Mouse (Mus musculus) embryonic facial prominence, embryonic 11.5 days (tissue): ENCODE measurements at regions not wholly inside any gene's neighbourhood (a gene's known extent, or its start where the extent isn't known, plus 50 kb on each side); places are given as distances from the start of the nearest gene placed in this dataset.

Experiments
- ATAC-seq: fragments of 200-750 bp; cut with Nextera tagmentation; replicated peaks from 2 replicates; pipeline ENCODE4 v1.8.0; 2017; ENCODE audit warnings: low read depth; ENCODE audit not compliant: insufficient number of reproducible peaks, low FRiP score, low TSS enrichment
- DNase-seq: peaks from one replicate; pipeline ENCODE4 v3.0.0-alpha.2; 2015; ENCODE audit warnings: low spot score
- H3K27ac ChIP-seq: fragments of 300-500 bp; sonication (generic); replicated peaks from 2 replicates; pipeline ENCODE4 v1.5.1; 2014; ENCODE audit warnings: mild to moderate bottlenecking, low read depth, low read length, control low read depth
- H3K27me3 ChIP-seq: fragments of 300-500 bp; sonication (generic); 2 replicates; pipeline ENCODE4 v1.6.1; 2014; ENCODE audit warnings: mild to moderate bottlenecking, low read length, moderate library complexity, mixed read lengths; ENCODE audit not compliant: control insufficient read depth, insufficient read depth
- H3K36me3 ChIP-seq: fragments of 300-500 bp; sonication (generic); replicated peaks from 2 replicates; pipeline ENCODE4 v1.6.1; 2014; ENCODE audit warnings: low read depth, mild to moderate bottlenecking, low read length, moderate library complexity, mixed read lengths; ENCODE audit not compliant: control insufficient read depth, insufficient read depth
- H3K4me1 ChIP-seq: fragments of 300-500 bp; sonication (generic); 2 replicates; pipeline ENCODE4 v1.6.1; 2014; ENCODE audit warnings: low read length, mixed read lengths; ENCODE audit not compliant: control insufficient read depth, insufficient read depth
- H3K4me2 ChIP-seq: fragments of 300-500 bp; sonication (generic); 2 replicates; pipeline ENCODE4 v1.6.1; 2014; ENCODE audit warnings: low read depth, mild to moderate bottlenecking, control low read depth, low read length, moderate library complexity
- H3K4me3 ChIP-seq: fragments of 300-500 bp; sonication (generic); 2 replicates; pipeline ENCODE4 v1.5.1; 2014; ENCODE audit warnings: low read depth, low read length, control low read depth
- H3K9ac ChIP-seq: fragments of 300-500 bp; sonication (generic); replicated peaks from 2 replicates; pipeline ENCODE4 v1.6.1; 2014; ENCODE audit warnings: mild to moderate bottlenecking, control low read depth, low read length
- H3K9me3 ChIP-seq: fragments of 300-500 bp; sonication (generic); replicated peaks from 2 replicates; pipeline ENCODE4 v1.6.1; 2016; ENCODE audit warnings: mild to moderate bottlenecking, low read length, inconsistent platforms, mixed read lengths; ENCODE audit not compliant: control insufficient read depth
- WGBS: fragments of 180-500 bp; shearing (Covaris S2); extraction: QIAGEN DNeasy Blood & Tissue Kit; methylation state at CpG from one replicate; pipeline ENCODE4 v1.1.7; 2014; 5-methylcytosine and 5-hydroxymethylcytosine counted together

DNA sequence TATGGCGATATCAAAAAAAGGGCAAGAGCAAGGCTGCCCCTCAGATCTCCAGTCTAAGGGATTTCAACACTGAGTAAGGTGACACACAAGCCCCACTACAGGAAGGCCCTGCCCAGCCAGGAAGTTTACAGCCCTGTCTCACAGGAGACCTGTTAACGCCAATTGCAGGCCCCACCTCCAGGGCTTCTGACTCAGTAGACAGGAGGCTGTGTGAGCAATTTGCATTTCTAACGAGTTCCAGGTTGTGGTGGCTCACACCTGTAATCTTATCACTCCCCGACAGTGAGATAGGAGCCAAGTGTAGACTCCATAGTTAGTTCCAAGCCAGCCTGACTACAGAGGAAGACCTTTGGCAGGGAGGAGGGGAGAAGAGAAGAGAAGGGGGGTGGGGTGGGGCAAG is 500.4 kb upstream of the Gm765 start:
- H3K9me3 ChIP-seq = no peaks in the 10 kb centered on the region
- H3K36me3 ChIP-seq = no peaks in the 10 kb centered on the region
- H3K4me3 ChIP-seq = no peak overlapping the region
- H3K27me3 ChIP-seq = no peaks in the 10 kb centered on the region
- no peak overlapping the region for H3K9ac ChIP-seq
- ATAC-seq (no peak), DNase-seq (no peak)
- WGBS = 53% methylated on average over 4 of the region's 4 CpGs
- no peaks in the 10 kb centered on the region for H3K4me1 ChIP-seq
- H3K4me2 ChIP-seq = no peak overlapping the region
- no peak overlapping the region for H3K27ac ChIP-seq

DNA sequence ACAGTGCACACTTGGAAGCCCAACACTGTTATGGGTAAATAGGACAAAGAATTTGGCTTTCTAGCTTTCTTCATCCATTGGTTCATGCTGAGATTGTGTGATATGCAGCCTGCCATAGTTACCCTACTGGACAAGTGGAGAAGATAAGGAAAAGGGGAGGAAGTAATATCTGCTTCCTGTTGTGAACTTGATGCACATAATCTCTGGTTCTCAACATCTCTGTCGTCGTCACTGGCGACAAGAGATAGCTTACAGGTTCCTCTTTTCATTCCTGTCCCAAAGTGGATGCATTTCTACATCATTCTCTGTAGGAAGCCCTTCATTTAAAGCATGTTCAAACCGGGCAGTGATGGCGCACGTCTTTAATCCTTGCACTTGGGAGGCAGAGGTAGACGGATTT is 491.4 kb upstream of the Gm765 start:
- no peaks in the 10 kb centered on the region for H3K9me3 ChIP-seq
- no peak overlapping the region for H3K9ac ChIP-seq
- H3K27me3 ChIP-seq = no peaks in the 10 kb centered on the region
- DNase-seq (no peak), ATAC-seq (no peak)
- no peak overlapping the region for H3K4me2 ChIP-seq
- H3K4me1 ChIP-seq = no peaks in the 10 kb centered on the region
- H3K36me3 ChIP-seq = no peaks in the 10 kb centered on the region
- H3K4me3 ChIP-seq = no peak overlapping the region
- H3K27ac ChIP-seq = no peak overlapping the region
- 91% methylated on average over 7 of the region's 7 CpGs for WGBS

DNA sequence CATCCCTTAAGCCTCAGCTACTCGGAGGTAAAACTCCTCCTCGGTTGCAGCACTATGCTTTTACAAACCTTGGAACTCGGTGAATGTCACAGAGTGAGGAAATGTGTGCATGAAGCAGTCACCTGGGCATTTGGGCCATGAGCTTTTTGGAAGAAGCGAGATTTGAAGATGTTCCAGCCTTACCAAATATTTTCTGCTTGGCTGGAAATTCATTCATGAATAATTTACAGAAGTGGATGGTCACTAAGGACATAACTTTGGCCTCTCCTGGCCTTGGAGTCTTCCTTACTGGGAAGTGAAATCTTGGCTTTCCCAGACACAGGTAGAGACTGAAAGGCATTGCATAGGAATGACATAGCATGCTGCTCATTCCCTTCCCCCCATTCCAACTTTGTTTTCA is 487.6 kb upstream of the Gm765 start:
- Histone ChIP-seq H3K27ac (no peak overlapping the region), H3K4me3 (no peak overlapping the region), H3K4me2 (no peak overlapping the region), H3K27me3 (no peaks in the 10 kb centered on the region), H3K4me1 (no peaks in the 10 kb centered on the region), H3K9ac (no peak overlapping the region), H3K9me3 (no peaks in the 10 kb centered on the region), H3K36me3 (no peaks in the 10 kb centered on the region)
- no peak for ATAC-seq
- 67% methylated on average over 4 of the region's 4 CpGs for WGBS
- DNase-seq = no peak

DNA sequence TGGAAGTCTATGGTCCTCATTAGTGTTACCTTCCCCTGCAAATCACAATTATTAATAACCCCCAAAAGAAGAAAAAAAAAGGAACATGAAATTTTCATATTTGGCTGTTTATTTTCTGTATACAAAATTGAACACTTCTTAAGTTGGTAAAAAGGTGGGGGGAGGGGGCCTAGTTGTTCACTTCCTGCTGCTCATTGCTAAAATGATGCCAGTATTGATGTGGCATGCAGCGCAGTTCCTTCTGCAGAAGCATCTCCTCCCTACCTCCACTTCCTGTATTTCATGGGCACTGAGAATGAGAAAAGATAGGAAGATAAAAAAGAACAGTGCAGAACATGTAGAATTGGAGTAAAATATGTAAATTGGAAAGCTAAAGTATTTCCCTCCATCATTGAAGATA is 465.5 kb upstream of the Gm765 start:
- 91% methylated on average over 1 of the region's 1 CpGs for WGBS
- no peaks in the 10 kb centered on the region for H3K27me3 ChIP-seq
- no peak overlapping the region for H3K9ac ChIP-seq
- H3K9me3 ChIP-seq = no peaks in the 10 kb centered on the region
- no peaks in the 10 kb centered on the region for H3K4me1 ChIP-seq
- H3K36me3 ChIP-seq = no peaks in the 10 kb centered on the region
- no peak for DNase-seq
- H3K4me2 ChIP-seq = no peak overlapping the region
- H3K27ac ChIP-seq = no peak overlapping the region
- ATAC-seq = no peak
- no peak overlapping the region for H3K4me3 ChIP-seq

DNA sequence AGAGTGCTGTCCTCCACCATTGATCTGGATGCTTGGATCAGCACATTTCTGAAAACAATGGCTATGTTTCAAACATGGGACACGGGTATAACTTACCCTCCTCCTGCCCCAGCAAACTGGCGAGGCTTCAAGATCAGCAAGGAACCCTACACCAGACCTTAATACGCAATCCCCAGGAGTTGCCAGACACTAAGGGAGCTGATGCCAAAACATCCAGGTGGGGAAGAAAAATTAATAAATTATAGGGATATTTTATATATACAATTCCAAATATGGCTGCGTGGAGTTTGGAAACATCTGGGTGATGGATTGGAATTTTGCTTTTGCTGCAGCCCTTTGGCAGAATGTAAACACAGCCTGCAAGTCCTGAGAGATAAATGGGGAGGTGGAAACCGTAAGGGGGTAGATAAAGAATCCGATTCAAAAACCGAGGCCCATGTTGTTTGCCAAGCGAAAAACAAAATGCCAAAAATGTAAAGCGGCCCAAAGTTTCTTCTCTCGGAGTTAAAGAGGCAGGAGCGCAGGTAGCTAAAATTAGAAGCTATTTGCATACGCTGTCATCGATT is 460.9 kb upstream of the Gm765 start:
- 85% methylated on average over 13 of the region's 13 CpGs for WGBS
- no peak for DNase-seq
- H3K27me3 ChIP-seq = no peaks in the 10 kb centered on the region
- no peak overlapping the region for H3K4me2 ChIP-seq
- no peaks in the 10 kb centered on the region for H3K9me3 ChIP-seq
- H3K27ac ChIP-seq = no peak overlapping the region
- H3K4me1 ChIP-seq = no peaks in the 10 kb centered on the region; the same call in 1 of the 2 replicates
- H3K36me3 ChIP-seq = no peaks in the 10 kb centered on the region
- H3K4me3 ChIP-seq = no peak overlapping the region
- no peak for ATAC-seq
- no peak overlapping the region for H3K9ac ChIP-seq

DNA sequence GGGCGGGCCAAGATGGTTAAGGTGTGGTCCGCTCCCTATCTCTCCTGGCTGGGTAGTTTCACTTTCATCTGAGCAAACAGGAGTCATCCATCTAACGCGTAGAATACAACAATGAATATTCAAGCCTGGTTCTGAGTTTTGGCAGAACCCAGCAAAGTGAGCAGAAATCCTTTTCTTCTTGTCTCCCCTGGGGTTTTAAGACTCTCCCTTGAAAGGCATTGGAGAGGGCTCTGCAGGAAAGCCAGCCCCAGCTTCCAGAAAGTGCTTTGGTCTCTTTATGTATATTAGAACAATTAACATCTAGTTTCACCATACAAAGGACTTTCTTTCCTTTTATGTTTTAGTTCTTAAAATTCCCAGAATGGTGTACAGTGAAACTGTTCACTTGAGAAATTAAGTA is 458.5 kb upstream of the Gm765 start:
- H3K27ac ChIP-seq = no peak overlapping the region
- WGBS = 91% methylated on average over 4 of the region's 4 CpGs

DNA sequence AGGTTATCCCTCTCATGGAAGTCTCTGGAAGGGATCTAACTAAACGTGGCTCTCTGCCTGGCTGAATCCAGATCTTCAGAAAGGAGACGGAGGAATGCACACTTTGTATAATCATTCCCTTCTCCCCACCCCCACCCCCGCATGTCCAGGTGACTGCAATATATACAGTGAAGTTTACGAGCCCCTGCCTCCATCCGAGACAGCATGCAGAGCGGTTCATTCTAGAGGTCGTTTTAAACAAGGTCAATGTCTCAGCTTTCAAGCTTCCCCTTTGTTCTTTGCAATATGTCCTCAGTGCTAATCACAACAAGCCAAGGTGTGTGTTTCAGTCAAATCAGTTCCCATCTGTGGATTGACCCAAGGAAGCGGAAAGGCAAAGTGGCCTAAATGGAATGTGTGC is 457.5 kb upstream of the Gm765 start:
- no peak overlapping the region for H3K4me3 ChIP-seq
- no peaks in the 10 kb centered on the region for H3K27me3 ChIP-seq
- DNase-seq (peak; percentile 38), ATAC-seq (no peak)
- WGBS = 31% methylated on average over 8 of the region's 8 CpGs
- H3K9me3 ChIP-seq = no peaks in the 10 kb centered on the region
- H3K4me1 ChIP-seq = no peaks in the 10 kb centered on the region; the same call in 1 of the 2 replicates
- no peak overlapping the region for H3K9ac ChIP-seq
- H3K36me3 ChIP-seq = no peaks in the 10 kb centered on the region
- H3K27ac ChIP-seq = no peak overlapping the region
- no peak overlapping the region for H3K4me2 ChIP-seq

More for the DNA sequence above, 458.5 kb upstream of the Gm765 start:
- Histone ChIP-seq H3K4me3 (no peak overlapping the region), H3K9ac (no peak overlapping the region), H3K4me1 (no peaks in the 10 kb centered on the region; the same call in 1 of the 2 replicates), H3K27me3 (no peaks in the 10 kb centered on the region), H3K9me3 (no peaks in the 10 kb centered on the region), H3K4me2 (no peak overlapping the region), H3K36me3 (no peaks in the 10 kb centered on the region)
- DNase-seq (no peak), ATAC-seq (no peak)

DNA sequence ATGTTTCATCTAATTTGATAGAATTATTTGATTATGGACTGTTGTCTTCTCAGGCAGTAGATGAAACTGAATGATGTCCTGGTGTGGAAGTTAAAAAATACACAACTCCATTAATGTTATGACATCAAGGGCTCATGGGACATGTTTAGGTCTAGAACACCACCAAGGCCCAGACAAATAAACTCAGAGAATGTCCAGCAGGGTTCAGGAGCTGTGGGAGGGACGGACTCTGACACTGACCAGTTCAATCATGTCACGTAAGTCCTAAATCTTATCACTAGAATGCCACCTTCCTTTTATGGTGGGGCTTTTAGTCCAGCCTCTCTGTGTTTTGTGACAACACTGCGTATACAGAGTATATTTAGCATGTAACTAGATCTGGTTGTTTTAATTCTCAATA is 455.2 kb upstream of the Gm765 start:
- Histone ChIP-seq H3K9ac (no peak overlapping the region), H3K4me3 (no peak overlapping the region), H3K9me3 (no peaks in the 10 kb centered on the region), H3K36me3 (no peaks in the 10 kb centered on the region), H3K27ac (no peak overlapping the region), H3K4me2 (no peak overlapping the region), H3K27me3 (no peaks in the 10 kb centered on the region), H3K4me1 (no peaks in the 10 kb centered on the region; the same call in 1 of the 2 replicates)
- no peak for ATAC-seq
- 85% methylated on average over 3 of the region's 3 CpGs for whole genome bisulfite sequencing
- DNase-seq = no peak
